Mouse (Mus musculus): Measurements from ENCODE around the gene Svop. TPM values are rescaled to one million over a fixed set of nuclear protein-coding genes. Genes with fewer than 3 reads are reported as not detected.

The Svop gene
- polyA plus RNA-seq, 1 experiment from 2014 or later: not detected

DNA sequence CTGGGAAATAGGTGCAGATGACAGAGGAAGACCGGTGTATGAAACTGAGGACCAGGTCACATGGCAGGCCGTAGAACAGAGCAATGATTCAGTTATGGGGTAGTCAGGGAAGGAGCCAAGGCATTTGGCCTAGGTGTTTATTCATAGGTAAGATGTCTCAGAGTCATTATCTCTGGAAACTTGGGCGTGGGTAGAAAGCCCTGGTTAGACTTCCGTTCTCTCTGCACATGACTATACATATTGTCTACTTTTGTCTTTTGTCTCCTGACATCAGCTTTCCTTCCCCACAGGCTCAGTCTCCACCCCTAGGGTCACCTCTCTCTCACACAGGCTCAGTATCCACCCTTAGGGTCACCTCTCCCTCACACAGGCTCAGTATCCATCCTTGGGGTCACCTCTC, 47.6 kb downstream of the Svop start:
- no peak for ATAC-seq (ENCODE audit: low FRiP score, low TSS enrichment)
- H3K9ac ChIP-seq (ENCODE audit: low read depth, low read length): no peak overlapping the region
- no peaks in the 10 kb centered on the region for H3K9me3 ChIP-seq (ENCODE audit: control insufficient read depth, low read length)
- no peak overlapping the region for H3K4me3 ChIP-seq (ENCODE audit: low read length)
- no peak overlapping the region for H3K4me2 ChIP-seq (replicated peaks; ENCODE audit: low read depth, low read length)
- no peak overlapping the region for H3K27ac ChIP-seq (ENCODE audit: low read depth, low read length)
- 0 out of 2 replicates have a peak, but pooled peaks cover 4% of the 10 kb centered on the region for H3K4me1 ChIP-seq (ENCODE audit: control insufficient read depth, insufficient read depth, low read length)
- no peaks in the 10 kb centered on the region for H3K27me3 ChIP-seq (ENCODE audit: control insufficient read depth, insufficient read depth, low read length)
- no peaks in the 10 kb centered on the region for H3K36me3 ChIP-seq (ENCODE audit: control insufficient read depth, insufficient read depth, low read length)
- WGBS: 93% methylated on average over 4 of the region's 4 CpGs

DNA sequence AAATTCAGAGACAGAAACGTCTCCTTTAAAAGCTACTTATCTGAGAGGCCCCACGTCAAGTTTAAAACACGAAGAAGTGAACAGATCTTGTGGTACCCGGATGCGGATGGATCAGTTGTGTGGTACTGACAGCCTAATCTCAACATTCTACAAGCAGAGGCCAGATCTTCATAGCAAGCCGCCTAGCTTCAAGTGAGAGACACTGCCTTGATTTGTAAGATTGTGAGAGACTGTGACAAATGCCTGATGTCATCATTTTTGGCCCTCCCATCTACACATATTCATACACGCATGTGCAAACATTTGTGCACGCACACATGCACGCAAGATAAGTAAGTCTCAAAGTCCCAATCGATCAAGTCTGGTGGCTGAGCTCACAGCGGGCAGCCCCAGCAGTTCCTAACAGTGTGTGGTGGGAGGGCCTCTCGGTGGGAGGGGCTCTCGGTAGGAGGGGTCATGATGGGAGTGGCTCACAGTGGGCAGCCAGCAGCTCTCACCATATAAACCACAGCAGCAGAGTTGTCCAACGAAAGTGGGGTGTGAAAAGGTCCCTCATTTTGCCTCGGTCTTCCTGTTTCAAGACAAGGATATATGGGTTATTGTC, 49.9 kb downstream of the Svop start:
- Histone ChIP-seq H3K9ac (ENCODE audit: low read depth, low read length) (no peak overlapping the region), H3K4me1 (ENCODE audit: control insufficient read depth, insufficient read depth, low read length) (0 out of 2 replicates have a peak, but pooled peaks cover 4% of the 10 kb centered on the region), H3K27me3 (ENCODE audit: control insufficient read depth, insufficient read depth, low read length) (no peaks in the 10 kb centered on the region), H3K9me3 (ENCODE audit: control insufficient read depth, low read length) (no peaks in the 10 kb centered on the region), H3K27ac (ENCODE audit: low read depth, low read length) (no peak overlapping the region), H3K4me3 (ENCODE audit: low read length) (no peak overlapping the region), H3K4me2 (replicated peaks; ENCODE audit: low read depth, low read length) (peak overlapping the region; percentile 23; the same call in 1 of the 2 replicates), H3K36me3 (ENCODE audit: control insufficient read depth, insufficient read depth, low read length) (no peaks in the 10 kb centered on the region)
- peak; percentile 80 for ATAC-seq (ENCODE audit: low FRiP score, low TSS enrichment)
- 18% methylated on average over 15 of the region's 15 CpGs for WGBS

DNA sequence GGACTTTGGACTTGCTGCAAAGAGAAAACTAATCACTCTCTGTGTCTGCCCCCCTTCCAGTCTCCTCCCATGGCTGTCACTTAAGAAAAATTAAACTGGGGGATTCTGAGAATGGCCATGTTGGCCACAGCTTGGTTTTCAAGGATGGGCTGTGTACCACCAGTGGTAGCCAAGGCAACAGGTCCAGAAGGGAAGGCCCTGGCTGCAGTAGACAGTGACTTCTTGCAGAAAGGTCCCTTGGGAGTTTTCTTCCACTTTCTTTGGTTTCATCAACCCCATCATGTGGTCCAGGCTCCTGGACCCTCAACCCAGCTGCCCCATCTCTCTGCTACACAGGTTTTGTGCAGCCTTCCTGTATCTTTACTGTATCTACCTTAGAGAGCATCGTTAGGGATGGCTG, 50.5 kb downstream of the Svop start:
- WGBS: 74% methylated on average over 1 of the region's 1 CpGs
- ATAC-seq (ENCODE audit: low FRiP score, low TSS enrichment): no peak

DNA sequence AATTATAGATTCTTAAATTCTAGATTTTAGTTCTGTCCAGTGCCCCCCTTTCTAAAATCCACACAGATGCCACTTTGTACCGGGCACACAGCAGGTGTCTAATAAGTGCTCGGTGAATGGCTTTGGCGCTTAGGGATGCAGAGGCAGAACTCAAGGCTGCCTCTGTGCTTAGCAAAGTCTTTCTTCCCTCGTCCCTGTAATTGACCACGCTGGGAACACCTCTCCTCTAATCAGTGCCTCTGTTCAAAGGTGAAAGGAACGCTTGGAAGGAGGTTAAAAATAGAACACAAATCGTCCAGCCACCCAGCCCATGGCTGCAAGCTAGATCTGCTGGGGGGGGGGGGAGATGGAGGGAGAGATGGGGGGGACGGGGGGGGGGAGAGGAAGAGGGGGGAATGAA, 50.9 kb downstream of the Svop start:
- ATAC-seq (ENCODE audit: low FRiP score, low TSS enrichment): no peak
- H3K4me1 ChIP-seq (ENCODE audit: control insufficient read depth, insufficient read depth, low read length): 0 out of 2 replicates have a peak, but pooled peaks cover 4% of the 10 kb centered on the region
- H3K9ac ChIP-seq (ENCODE audit: low read depth, low read length): no peak overlapping the region
- no peak overlapping the region for H3K4me3 ChIP-seq (ENCODE audit: low read length)
- no peaks in the 10 kb centered on the region for H3K9me3 ChIP-seq (ENCODE audit: control insufficient read depth, low read length)
- no peaks in the 10 kb centered on the region for H3K27me3 ChIP-seq (ENCODE audit: control insufficient read depth, insufficient read depth, low read length)
- no peaks in the 10 kb centered on the region for H3K36me3 ChIP-seq (ENCODE audit: control insufficient read depth, insufficient read depth, low read length)
- no peak overlapping the region for H3K4me2 ChIP-seq (replicated peaks; ENCODE audit: low read depth, low read length)
- 23% methylated on average over 8 of the region's 8 CpGs for WGBS
- H3K27ac ChIP-seq (ENCODE audit: low read depth, low read length): no peak overlapping the region

More for the DNA sequence above, 50.5 kb downstream of the Svop start:
- H3K27me3 ChIP-seq (ENCODE audit: control insufficient read depth, insufficient read depth, low read length): no peaks in the 10 kb centered on the region
- no peak overlapping the region for H3K9ac ChIP-seq (ENCODE audit: low read depth, low read length)
- no peak overlapping the region for H3K4me2 ChIP-seq (replicated peaks; ENCODE audit: low read depth, low read length)
- no peak overlapping the region for H3K27ac ChIP-seq (ENCODE audit: low read depth, low read length)
- no peak overlapping the region for H3K4me3 ChIP-seq (ENCODE audit: low read length)
- no peaks in the 10 kb centered on the region for H3K36me3 ChIP-seq (ENCODE audit: control insufficient read depth, insufficient read depth, low read length)
- H3K9me3 ChIP-seq (ENCODE audit: control insufficient read depth, low read length): no peaks in the 10 kb centered on the region
- 0 out of 2 replicates have a peak, but pooled peaks cover 4% of the 10 kb centered on the region for H3K4me1 ChIP-seq (ENCODE audit: control insufficient read depth, insufficient read depth, low read length)

DNA sequence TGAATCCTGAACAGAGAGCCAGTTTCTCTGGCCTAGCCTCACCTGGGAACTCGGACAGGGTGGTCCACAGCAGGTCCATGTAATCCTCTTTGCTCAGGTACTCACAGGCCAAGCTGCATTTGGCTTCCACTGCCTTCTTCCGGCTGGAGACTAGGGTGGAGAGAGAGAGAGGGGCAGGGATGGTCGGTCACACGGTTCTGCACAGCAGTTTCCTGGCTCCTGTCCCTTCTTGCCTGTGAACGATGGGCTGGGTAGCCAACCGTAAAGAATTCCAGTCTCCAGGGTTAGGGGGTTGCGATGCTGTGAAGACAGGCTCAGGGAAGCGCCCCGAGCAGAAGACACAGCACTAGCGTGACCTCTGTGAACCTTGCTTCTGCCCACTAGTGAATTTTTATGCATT, 56.3 kb downstream of the Svop start:
- H3K4me2 ChIP-seq (replicated peaks; ENCODE audit: low read depth, low read length): no peak overlapping the region
- no peaks in the 10 kb centered on the region for H3K27me3 ChIP-seq (ENCODE audit: control insufficient read depth, insufficient read depth, low read length)
- H3K36me3 ChIP-seq (ENCODE audit: control insufficient read depth, insufficient read depth, low read length): no peaks in the 10 kb centered on the region
- H3K9me3 ChIP-seq (ENCODE audit: control insufficient read depth, low read length): no peaks in the 10 kb centered on the region
- H3K4me3 ChIP-seq (ENCODE audit: low read length): no peak overlapping the region
- H3K9ac ChIP-seq (ENCODE audit: low read depth, low read length): no peak overlapping the region
- no peak overlapping the region for H3K27ac ChIP-seq (ENCODE audit: low read depth, low read length)
- H3K4me1 ChIP-seq (ENCODE audit: control insufficient read depth, insufficient read depth, low read length): 0 out of 2 replicates have a peak, but pooled peaks cover 7% of the 10 kb centered on the region
- ATAC-seq (ENCODE audit: low FRiP score, low TSS enrichment): peak; percentile 89; the same call in 1 of the 2 replicates
- WGBS: 31% methylated on average over 10 of the region's 10 CpGs

DNA sequence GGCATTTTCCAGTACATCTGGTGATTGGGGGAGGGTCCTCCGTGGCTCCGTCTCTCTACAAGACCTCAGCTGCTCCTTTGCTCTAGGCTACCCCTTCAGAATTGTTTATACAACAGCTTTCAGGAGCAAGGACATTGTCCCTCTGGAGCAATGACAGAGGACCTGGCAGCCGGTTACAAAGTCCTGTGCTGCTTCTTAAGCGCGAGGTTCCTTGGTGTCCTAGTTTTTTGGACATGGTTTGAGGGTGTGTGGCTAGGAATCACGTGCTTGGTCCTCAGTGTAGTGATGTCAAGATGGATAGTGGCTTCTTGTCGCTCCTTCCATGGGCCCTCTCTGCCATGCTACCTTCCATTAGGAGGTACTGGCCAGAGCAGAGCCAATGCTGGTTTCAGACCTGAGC, 57.0 kb downstream of the Svop start:
- Histone ChIP-seq H3K27me3 (ENCODE audit: control insufficient read depth, insufficient read depth, low read length) (no peaks in the 10 kb centered on the region), H3K9ac (ENCODE audit: low read depth, low read length) (no peak overlapping the region), H3K9me3 (ENCODE audit: control insufficient read depth, low read length) (no peaks in the 10 kb centered on the region), H3K4me2 (replicated peaks; ENCODE audit: low read depth, low read length) (no peak overlapping the region), H3K4me3 (ENCODE audit: low read length) (no peak overlapping the region), H3K36me3 (ENCODE audit: control insufficient read depth, insufficient read depth, low read length) (no peaks in the 10 kb centered on the region), H3K4me1 (ENCODE audit: control insufficient read depth, insufficient read depth, low read length) (0 out of 2 replicates have a peak, but pooled peaks cover 7% of the 10 kb centered on the region), H3K27ac (ENCODE audit: low read depth, low read length) (no peak overlapping the region)
- ATAC-seq (ENCODE audit: low FRiP score, low TSS enrichment): no peak
- 82% methylated on average over 7 of the region's 7 CpGs for WGBS

DNA sequence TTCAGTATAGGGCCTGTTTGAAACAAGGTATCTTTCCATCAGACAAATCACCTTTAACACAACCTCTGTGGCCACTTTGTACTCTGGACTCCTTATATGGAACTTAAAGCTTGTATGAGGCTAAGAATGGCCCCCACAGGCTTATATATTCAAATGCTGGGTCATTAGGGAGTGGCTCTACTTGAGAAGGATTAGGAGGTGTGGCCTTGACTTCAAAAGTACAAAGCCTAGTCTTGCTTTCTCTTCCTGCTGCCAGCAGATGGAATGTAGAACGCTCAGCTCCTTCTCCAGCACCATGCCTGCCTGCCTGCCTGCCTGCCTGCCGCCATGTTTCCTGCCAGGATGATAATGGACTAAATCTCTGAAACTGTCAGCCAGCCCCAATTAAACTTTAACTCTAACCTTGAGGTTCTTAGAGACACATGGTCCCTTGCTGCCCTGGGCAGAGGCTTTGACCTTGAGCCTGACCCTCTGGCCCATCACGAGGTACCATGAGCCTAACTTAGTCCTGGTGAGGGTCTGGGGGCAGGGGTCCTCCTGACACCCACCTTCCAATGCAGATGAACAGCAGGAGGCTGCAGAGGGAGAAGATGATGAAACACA, 59.1 kb downstream of the Svop start:
- Histone ChIP-seq H3K27me3 (ENCODE audit: control insufficient read depth, insufficient read depth, low read length) (no peaks in the 10 kb centered on the region), H3K36me3 (ENCODE audit: control insufficient read depth, insufficient read depth, low read length) (no peaks in the 10 kb centered on the region), H3K4me2 (replicated peaks; ENCODE audit: low read depth, low read length) (no peak overlapping the region), H3K27ac (ENCODE audit: low read depth, low read length) (no peak overlapping the region), H3K9ac (ENCODE audit: low read depth, low read length) (no peak overlapping the region), H3K4me3 (ENCODE audit: low read length) (no peak overlapping the region), H3K9me3 (ENCODE audit: control insufficient read depth, low read length) (no peaks in the 10 kb centered on the region), H3K4me1 (ENCODE audit: control insufficient read depth, insufficient read depth, low read length) (0 out of 2 replicates have a peak, but pooled peaks cover 7% of the 10 kb centered on the region)
- no peak for ATAC-seq (ENCODE audit: low FRiP score, low TSS enrichment)
- 85% methylated on average over 3 of the region's 3 CpGs for WGBS

DNA sequence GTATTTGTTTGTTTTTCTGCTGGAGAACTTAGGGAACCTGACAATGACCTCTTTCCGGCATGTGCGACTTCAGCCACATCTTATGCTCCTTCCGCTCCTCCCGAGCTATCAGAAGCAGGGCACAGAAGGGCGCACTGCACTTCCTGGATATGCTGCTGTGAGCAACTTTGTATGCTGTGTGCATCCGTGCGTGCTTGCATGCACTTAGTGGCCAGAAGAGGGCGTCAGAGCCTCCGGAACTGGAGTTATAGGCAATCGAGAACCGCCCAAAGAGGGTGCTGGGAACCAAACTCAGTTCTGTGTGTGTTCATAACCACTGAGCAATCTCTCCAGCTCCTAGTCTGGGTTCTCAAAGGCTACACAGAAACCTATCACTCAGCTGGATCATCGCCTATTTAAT, 60.7 kb downstream of the Svop start:
- Histone ChIP-seq H3K27me3 (ENCODE audit: control insufficient read depth, insufficient read depth, low read length) (no peaks in the 10 kb centered on the region), H3K4me1 (ENCODE audit: control insufficient read depth, insufficient read depth, low read length) (0 out of 2 replicates have a peak, but pooled peaks cover 7% of the 10 kb centered on the region), H3K9ac (ENCODE audit: low read depth, low read length) (no peak overlapping the region), H3K36me3 (ENCODE audit: control insufficient read depth, insufficient read depth, low read length) (no peaks in the 10 kb centered on the region), H3K27ac (ENCODE audit: low read depth, low read length) (no peak overlapping the region), H3K4me3 (ENCODE audit: low read length) (no peak overlapping the region), H3K4me2 (replicated peaks; ENCODE audit: low read depth, low read length) (no peak overlapping the region), H3K9me3 (ENCODE audit: control insufficient read depth, low read length) (no peaks in the 10 kb centered on the region)
- ATAC-seq (ENCODE audit: low FRiP score, low TSS enrichment): no peak
- 92% methylated on average over 12 of the region's 12 CpGs for WGBS

DNA sequence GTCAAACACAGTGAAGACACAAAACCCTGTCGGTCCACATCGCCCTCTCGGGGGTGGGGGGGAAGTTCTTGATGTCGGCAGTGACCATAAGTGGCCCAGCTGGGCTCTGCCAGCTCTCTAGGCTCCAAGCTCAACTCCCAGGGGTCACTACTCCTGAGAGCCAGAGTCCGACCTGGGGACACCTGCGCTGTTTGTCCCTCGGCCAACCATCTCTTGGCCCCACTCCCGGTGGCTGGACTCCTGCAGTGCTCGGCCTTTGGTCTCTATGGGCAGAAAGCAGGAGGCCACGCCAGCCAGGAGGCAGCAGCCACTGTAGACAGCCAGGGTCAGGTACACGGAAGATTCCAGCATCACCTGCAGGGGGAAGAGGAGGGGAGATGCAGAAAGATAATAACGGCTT, 63.3 kb downstream of the Svop start:
- H3K4me1 ChIP-seq (ENCODE audit: control insufficient read depth, insufficient read depth, low read length): no peaks in the 10 kb centered on the region
- H3K27me3 ChIP-seq (ENCODE audit: control insufficient read depth, insufficient read depth, low read length): no peaks in the 10 kb centered on the region
- no peak for ATAC-seq (ENCODE audit: low FRiP score, low TSS enrichment)
- no peaks in the 10 kb centered on the region for H3K36me3 ChIP-seq (ENCODE audit: control insufficient read depth, insufficient read depth, low read length)
- no peaks in the 10 kb centered on the region for H3K9me3 ChIP-seq (ENCODE audit: control insufficient read depth, low read length)
- no peak overlapping the region for H3K9ac ChIP-seq (ENCODE audit: low read depth, low read length)
- 87% methylated on average over 12 of the region's 12 CpGs for WGBS
- H3K4me3 ChIP-seq (ENCODE audit: low read length): no peak overlapping the region
- H3K27ac ChIP-seq (ENCODE audit: low read depth, low read length): no peak overlapping the region
- H3K4me2 ChIP-seq (replicated peaks; ENCODE audit: low read depth, low read length): no peak overlapping the region

Data from kidney, embryonic 14.5 days (tissue).